Mouse (Mus musculus) mouse embryonic stem cell (cell line): ENCODE measurements around the gene Ccdc162.

Experiments used
- in situ Hi-C, 2 experiments: fragments of 300-500 bp; cut with MboI; formaldehyde crosslinking; loops; 1 replicate in 1 of 2; 3 replicates in 1 of 2; pipeline ENCODE4 v1.14.3; 2019 to 2020; ENCODE audit warnings: low sequenced_read_pairs in 2 of 2, low pct_unique_long_range_greater_than_20kb in 1 of 2, mixed read lengths in 1 of 2; ENCODE audit not compliant: unreplicated experiment in 1 of 2

The Ccdc162 gene

GRCm38 (mm10) chr10:41716029-41716897, at the start of gene Ccdc162:
Ccdc162 (minus strand) TSS chr10:41716634.
- in situ Hi-C loops, result loop anchor here in 1 of 2 experiments (25.0 kb wide), 1 partner anchor 571 kb away; the partner anchor contains the start of gene Foxo3

GRCm38 (mm10) chr10:41765586-41765985, 49.2 kb upstream of the Ccdc162 start:
- in situ Hi-C loops, result loop anchor here in 1 of 2 experiments (5.0 kb wide), 1 partner anchor 42 kb away; the partner anchor contains the start of genes Cep57l1 and Sesn1

- in situ Hi-C loops, result no loop called here
Observed at GRCm38 (mm10) chr10:41763741-41764385, 47.4 kb upstream of the Ccdc162 start.

GRCm38 (mm10) chr10:41760866-41761265, 44.4 kb upstream of the Ccdc162 start:
- in situ Hi-C loops, result no loop called here

- in situ Hi-C loops, result no loop called here
Observed at GRCm38 (mm10) chr10:41758041-41758440, 41.6 kb upstream of the Ccdc162 start.

- in situ Hi-C loops, result no loop called here
Observed at GRCm38 (mm10) chr10:41757226-41757625, 40.8 kb upstream of the Ccdc162 start.

DNA sequence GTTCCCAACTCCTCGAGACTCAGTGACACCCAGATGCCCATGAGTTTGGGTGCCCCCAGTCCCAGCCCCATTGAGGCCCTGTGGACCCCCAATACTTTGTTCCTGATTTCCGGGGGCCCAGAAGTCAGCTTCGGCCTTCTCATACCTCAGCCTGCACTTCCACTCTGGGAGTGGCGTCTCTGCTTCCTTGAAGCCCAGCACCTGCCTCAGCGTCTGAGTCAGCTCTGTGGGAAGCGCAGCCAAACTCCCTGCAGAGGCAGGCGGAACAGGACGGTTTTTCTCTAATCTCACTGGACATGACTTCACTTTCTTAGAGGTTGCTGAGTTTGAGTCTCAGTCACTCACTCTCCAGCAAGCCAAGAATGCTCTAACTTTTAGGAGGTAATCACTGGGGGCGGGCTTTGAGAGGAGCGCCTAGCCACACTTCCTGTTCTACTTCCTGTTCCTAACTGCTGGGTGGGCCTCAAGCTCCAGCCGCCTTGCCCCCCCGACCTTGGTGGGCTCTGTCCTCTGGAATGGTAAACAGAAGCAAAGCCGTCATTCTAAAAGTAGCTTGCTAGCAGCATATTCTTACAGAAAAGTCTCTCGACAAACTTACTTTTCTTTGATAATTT, 35.5 kb upstream of the Ccdc162 start:
- in situ Hi-C loops, result no loop called here

DNA sequence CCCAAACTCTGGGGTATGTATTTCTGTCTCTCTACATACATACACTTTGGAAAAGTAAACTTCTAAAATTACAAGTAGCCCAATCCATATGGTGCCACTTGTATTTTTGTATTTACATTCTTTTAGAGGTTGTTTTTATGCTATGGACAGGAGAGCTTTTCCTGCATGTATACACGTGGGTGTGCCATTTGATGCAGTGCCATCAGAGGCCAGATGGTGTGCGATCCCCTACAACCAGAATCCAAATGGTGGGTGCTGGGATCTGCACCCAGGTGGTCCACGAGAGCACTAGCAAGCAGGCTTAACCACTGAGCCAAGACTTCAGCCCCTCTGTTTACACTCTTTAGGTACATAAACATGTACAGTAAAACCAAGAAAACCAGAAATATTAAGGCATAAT, 32.9 kb upstream of the Ccdc162 start:
- in situ Hi-C loops, result no loop called here

DNA sequence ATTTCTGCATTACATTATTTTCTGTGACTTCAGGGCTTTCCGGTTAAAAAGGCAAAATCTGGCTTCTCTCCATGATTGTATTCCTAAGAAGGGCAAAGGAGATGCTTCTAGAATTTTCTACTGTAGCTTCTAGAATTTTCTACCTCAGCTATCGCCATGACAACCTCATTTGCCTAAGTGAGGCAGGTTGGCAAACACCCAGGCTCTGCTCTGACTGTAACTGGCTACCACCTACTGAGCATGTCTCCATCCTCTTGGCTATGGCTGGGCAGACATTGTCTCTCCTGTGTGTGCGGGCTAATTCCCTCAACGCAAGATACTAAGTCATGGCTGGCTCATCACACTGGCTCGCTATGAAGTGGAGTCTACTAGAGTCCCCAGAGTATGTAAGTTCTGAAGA, 30.1 kb upstream of the Ccdc162 start:
- in situ Hi-C loops, result no loop called here

DNA sequence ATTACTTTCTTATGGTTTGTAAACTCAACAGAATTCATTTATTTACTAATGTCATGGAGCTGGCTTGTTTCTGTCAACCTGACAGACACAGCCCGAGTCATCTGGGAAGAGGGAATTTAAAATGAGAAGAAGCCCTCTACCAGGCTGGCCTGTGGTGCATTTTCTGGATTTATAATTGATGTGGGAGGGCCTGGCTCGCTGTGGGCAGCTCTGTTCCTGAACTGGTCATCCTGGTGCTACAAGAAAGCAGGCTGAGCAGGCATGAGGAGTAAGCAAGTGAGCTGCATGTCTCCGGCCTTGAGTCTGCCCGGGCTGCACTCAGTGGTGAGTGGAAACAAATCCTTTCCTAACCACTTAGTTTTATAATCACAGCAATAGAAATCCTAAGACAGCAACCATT, 27.6 kb upstream of the Ccdc162 start:
- in situ Hi-C loops, result no loop called here

GRCm38 (mm10) chr10:41740221-41740620, 23.8 kb upstream of the Ccdc162 start:
- in situ Hi-C loops, result no loop called here

DNA sequence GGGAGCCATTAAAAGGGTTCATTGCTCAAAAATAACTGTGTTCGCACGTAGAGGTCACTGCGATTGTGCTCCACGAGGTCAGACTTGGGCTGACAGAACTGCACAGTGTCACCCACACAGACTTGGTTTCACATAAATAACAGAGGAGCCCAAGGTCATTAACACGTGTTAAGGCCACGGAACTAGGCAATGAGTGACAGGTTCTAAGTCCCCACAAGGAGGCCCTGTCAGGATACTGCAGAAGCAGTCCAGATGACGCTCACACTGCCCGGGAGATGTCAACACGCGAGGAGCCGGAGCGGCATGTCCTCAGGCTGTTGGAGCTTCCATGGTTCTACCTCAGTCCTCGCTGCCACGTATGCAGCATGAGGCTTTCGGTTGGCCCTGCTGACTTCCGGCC, 20.8 kb upstream of the Ccdc162 start:
- in situ Hi-C loops, result no loop called here

DNA sequence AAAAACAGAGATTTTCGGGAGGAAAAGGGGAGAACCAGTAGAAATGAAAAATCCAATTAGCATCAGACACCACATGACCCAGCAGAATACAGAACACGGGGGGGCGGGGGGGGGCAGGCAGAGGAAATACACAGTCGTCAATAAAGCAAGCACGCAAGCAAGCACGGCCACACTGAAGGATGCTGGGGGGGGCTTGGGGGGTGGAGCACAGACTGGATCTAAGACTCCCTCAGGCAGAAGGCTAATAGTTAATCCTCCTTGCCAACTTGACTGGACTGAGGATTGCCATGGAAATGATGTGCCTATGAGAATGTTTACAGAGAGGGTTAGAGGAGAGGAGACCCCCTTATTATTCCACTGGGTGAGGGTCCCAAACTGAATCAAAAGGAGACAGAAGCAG, 19.0 kb upstream of the Ccdc162 start:
- in situ Hi-C loops, result no loop called here

- in situ Hi-C loops, result no loop called here
Observed at GRCm38 (mm10) chr10:41733214-41733613, 16.8 kb upstream of the Ccdc162 start.

DNA sequence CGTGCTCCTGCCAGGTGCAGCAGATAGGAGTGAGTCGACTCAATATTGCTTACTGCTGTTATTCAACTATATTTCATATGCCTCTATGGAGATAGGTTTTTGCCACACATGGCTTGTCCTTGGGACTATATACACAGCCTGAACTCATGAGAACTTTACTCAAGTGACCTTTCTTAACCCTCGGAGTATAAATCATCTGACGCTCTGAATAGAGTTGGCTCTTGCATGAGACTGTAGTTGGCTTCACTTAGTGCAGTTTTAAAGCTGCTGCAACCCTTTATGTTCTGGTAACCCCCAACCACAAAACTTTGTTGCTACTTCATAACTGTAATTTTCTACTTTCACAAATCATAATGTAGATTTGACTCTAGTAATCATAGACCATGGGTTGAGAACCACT, 15.5 kb upstream of the Ccdc162 start:
- in situ Hi-C loops, result no loop called here

DNA sequence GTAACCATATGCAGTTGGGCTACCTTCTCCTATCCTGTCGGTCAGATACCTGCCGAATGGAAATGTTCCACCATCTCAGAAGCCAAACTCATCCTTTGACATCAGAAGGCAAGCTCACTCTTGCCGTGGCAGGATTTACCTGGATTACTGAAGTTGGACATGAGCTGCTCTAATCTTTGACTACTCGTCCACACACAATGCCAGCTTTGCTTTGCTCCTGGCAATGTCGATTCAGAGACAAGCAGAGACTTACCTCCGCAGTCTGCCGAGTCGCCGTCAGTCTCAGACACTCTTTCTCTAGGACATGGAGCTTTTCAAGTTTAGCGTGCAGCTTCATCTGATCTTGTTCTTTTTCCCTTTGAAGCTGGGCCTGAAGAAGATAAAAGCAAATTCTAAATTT, 14.3 kb upstream of the Ccdc162 start:
- in situ Hi-C loops, result no loop called here

- in situ Hi-C loops, result no loop called here
Observed at GRCm38 (mm10) chr10:41726215-41726614, 9.8 kb upstream of the Ccdc162 start.

DNA sequence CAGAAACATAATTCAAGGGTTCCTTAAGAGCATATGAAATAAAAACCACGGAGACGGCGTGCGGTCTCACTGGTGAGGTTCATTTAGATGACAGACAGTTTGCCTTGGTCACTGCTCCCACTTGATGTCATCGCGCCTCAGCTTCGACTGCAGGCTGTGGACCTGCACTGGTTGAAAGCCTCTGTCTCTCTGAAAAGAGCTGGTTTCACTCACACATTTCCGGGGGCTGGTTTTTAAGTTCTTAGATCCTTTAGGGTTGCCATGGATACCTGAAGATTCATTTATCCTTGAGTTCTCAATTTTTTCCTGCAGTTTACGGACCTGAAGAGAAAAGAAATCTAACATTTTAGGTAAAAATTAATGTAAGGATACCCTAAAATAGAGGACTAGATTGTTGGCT, 3.2 kb upstream of the Ccdc162 start:
- in situ Hi-C loops, result loop anchor here in 1 of 2 experiments (25.0 kb wide), 1 partner anchor 568 kb away; the partner anchor contains the start of gene Foxo3

DNA sequence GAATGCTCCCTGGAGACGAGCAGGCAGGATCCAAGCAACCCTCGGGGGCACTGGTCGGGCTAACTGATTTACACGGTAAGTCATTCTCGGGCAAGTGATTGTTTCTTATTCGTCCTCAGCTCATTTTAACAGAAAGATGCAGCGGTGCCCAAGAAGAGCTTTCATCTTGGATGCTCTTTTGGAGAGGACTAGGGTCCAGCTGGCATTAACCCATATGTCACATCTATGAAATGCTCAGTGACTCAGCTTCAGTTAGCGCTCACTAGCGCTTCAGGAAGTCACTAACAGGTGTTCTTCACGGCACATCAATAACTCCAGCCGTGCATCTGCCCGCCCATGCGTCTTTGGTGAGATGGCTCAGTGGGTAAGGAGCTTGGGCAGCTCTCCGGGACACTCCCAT, 877 bp downstream of the Ccdc162 start:
- in situ Hi-C loops, result loop anchor here in 1 of 2 experiments (25.0 kb wide), 1 partner anchor 572 kb away; the partner anchor contains the start of gene Foxo3
